Mouse (Mus musculus): ENCODE data around the gene Hmx3. TPM values are rescaled to one million over a fixed set of nuclear protein-coding genes. Genes with fewer than 3 reads are reported as not detected.

The Hmx3 gene
- not detected for total RNA-seq (2023)

GRCm38 (mm10) chr7:131542115-131542871 lies at the start of gene Hmx3:
Gene Hmx3 (plus strand): TSS chr7:131542867.

GRCm38 (mm10) chr7:131548473-131548872 lies 5.8 kb downstream of the Hmx3 start, which contains the start of gene Hmx2:
Gene Hmx2 (plus strand): TSS chr7:131548773.

GRCm38 (mm10) chr7:131559986-131560696 lies 17.5 kb downstream of the Hmx3 start, which contains the start of gene Bub3:
Gene Bub3 (plus strand): TSS chr7:131560222.

Other genes with a start within 250 kb of the Hmx3 start
- not detected for gene Cuzd1, start 220.6 kb upstream of the Hmx3 start, total RNA-seq (2023)
- gene Fam24b, start 213.4 kb upstream of the Hmx3 start, total RNA-seq (2023) = not detected
- not detected for gene Fam24a, start 209.0 kb upstream of the Hmx3 start, total RNA-seq (2023)
- gene 2310057M21Rik, start 180.1 kb upstream of the Hmx3 start, total RNA-seq (2023) = 1 to 10 TPM; 6.6 to 7.1 TPM
- 1 to 10 TPM; 4.0 to 8.6 TPM for gene Pstk, start 171.7 kb upstream of the Hmx3 start, total RNA-seq (2023)
- gene Ikzf5, start 132.3 kb upstream of the Hmx3 start, total RNA-seq (2023) = 10 to 100 TPM; 26.5 to 35.3 TPM
- 10 to 100 TPM; 35.8 to 51.0 TPM for gene Acadsb, start 132.3 kb upstream of the Hmx3 start, total RNA-seq (2023)
- not detected for gene Hmx2, start 5.9 kb downstream of the Hmx3 start, total RNA-seq (2023)
- gene Bub3, start 17.4 kb downstream of the Hmx3 start, total RNA-seq (2023) = 10 to 100 TPM; 80.9 to 95.9 TPM

Measured in neutrophil, adult 83 days (primary cell).